Mouse (Mus musculus): ENCODE data around the gene B9d2. TPM values are rescaled to one million over a fixed set of nuclear protein-coding genes. Genes with fewer than 3 reads are reported as not detected.
A peak's percentile ranks its signal among the peaks of the same experiment; 100 is the strongest.

The B9d2 gene
- 38.2 and 40.9 TPM in 2 replicates for polyA plus RNA-seq (2014; fragmentation: Nextera tagmentation; extraction: Ambion mirVana)

GRCm38 (mm10) chr7:25680514-25681258 is at the start of gene B9d2:
Gene B9d2, plus strand, starts transcription at chr7:25680780.
- Histone ChIP-seq H3K27ac (ENCODE audit: low read depth, low read length) (peak within 1 kb of the TSS; percentile 96), H3K9ac (ENCODE audit: low read depth, low read length) (peak within 1 kb of the TSS; percentile 74), H3K4me2 (peak within 1 kb of the TSS; percentile 81), H3K4me1 (replicated peaks; ENCODE audit: control insufficient read depth, insufficient read depth, low read length) (peaks cover 43% of the 10 kb centered on the region), H3K27me3 (replicated peaks; ENCODE audit: control insufficient read depth, insufficient read depth, low read length) (peaks cover 3% of the 10 kb centered on the region; the same call in 1 of the 2 replicates), H3K36me3 (ENCODE audit: control insufficient read depth, insufficient read depth, low read length) (0 out of 2 replicates have a peak, but pooled peaks cover 2% of the 10 kb centered on the region), H3K9me3 (ENCODE audit: control insufficient read depth, low read length) (no peaks in the 10 kb centered on the region), H3K4me3 (ENCODE audit: low read depth, low read length) (peak within 1 kb of the TSS; percentile 69)
- ATAC-seq (replicated peaks; ENCODE audit: low FRiP score) (peak; percentile 93), DNase-seq (ENCODE audit: low spot score) (peak; percentile 96)
- under 1% methylated on average over 46 of the region's 46 CpGs for WGBS

- Histone ChIP-seq H3K9me3 (ENCODE audit: control insufficient read depth, low read length) (no peaks in the 10 kb centered on the region), H3K36me3 (ENCODE audit: control insufficient read depth, insufficient read depth, low read length) (peaks cover 4% of the 10 kb centered on the region; the same call in 1 of the 2 replicates), H3K4me2 (no peak overlapping the region), H3K27ac (ENCODE audit: low read depth, low read length) (no peak overlapping the region), H3K9ac (ENCODE audit: low read depth, low read length) (no peak overlapping the region), H3K4me3 (ENCODE audit: low read depth, low read length) (no peak overlapping the region), H3K27me3 (replicated peaks; ENCODE audit: control insufficient read depth, insufficient read depth, low read length) (no peaks in the 10 kb centered on the region), H3K4me1 (replicated peaks; ENCODE audit: control insufficient read depth, insufficient read depth, low read length) (peaks cover 8% of the 10 kb centered on the region)
- 69% methylated on average over 5 of the region's 5 CpGs for WGBS
- DNase-seq (ENCODE audit: low spot score) (no peak), ATAC-seq (replicated peaks; ENCODE audit: low FRiP score) (no peak)
Measured at GRCm38 (mm10) chr7:25632679-25633078, 47.9 kb upstream of the B9d2 start.

GRCm38 (mm10) chr7:25636373-25636772 is 44.2 kb upstream of the B9d2 start:
- no peaks in the 10 kb centered on the region for H3K9me3 ChIP-seq (ENCODE audit: control insufficient read depth, low read length)
- no peak overlapping the region for H3K4me3 ChIP-seq (ENCODE audit: low read depth, low read length)
- H3K4me2 ChIP-seq: no peak overlapping the region
- no peaks in the 10 kb centered on the region for H3K4me1 ChIP-seq (replicated peaks; ENCODE audit: control insufficient read depth, insufficient read depth, low read length)
- 46% methylated on average over 3 of the region's 3 CpGs for WGBS
- peaks cover 4% of the 10 kb centered on the region; the same call in 1 of the 2 replicates for H3K36me3 ChIP-seq (ENCODE audit: control insufficient read depth, insufficient read depth, low read length)
- H3K27me3 ChIP-seq (replicated peaks; ENCODE audit: control insufficient read depth, insufficient read depth, low read length): no peaks in the 10 kb centered on the region
- no peak for DNase-seq (ENCODE audit: low spot score)
- H3K27ac ChIP-seq (ENCODE audit: low read depth, low read length): no peak overlapping the region
- ATAC-seq (replicated peaks; ENCODE audit: low FRiP score): no peak
- no peak overlapping the region for H3K9ac ChIP-seq (ENCODE audit: low read depth, low read length)

GRCm38 (mm10) chr7:25637099-25637498 is 43.5 kb upstream of the B9d2 start:
- H3K4me2 ChIP-seq: no peak overlapping the region
- 86% methylated on average over 5 of the region's 5 CpGs for WGBS
- H3K9ac ChIP-seq (ENCODE audit: low read depth, low read length): no peak overlapping the region
- H3K36me3 ChIP-seq (ENCODE audit: control insufficient read depth, insufficient read depth, low read length): peaks cover 4% of the 10 kb centered on the region; the same call in 1 of the 2 replicates
- H3K27me3 ChIP-seq (replicated peaks; ENCODE audit: control insufficient read depth, insufficient read depth, low read length): no peaks in the 10 kb centered on the region
- H3K9me3 ChIP-seq (ENCODE audit: control insufficient read depth, low read length): no peaks in the 10 kb centered on the region
- ATAC-seq (replicated peaks; ENCODE audit: low FRiP score) (no peak), DNase-seq (ENCODE audit: low spot score) (no peak)
- no peaks in the 10 kb centered on the region for H3K4me1 ChIP-seq (replicated peaks; ENCODE audit: control insufficient read depth, insufficient read depth, low read length)
- H3K4me3 ChIP-seq (ENCODE audit: low read depth, low read length): no peak overlapping the region
- H3K27ac ChIP-seq (ENCODE audit: low read depth, low read length): no peak overlapping the region

- ATAC-seq (replicated peaks; ENCODE audit: low FRiP score) (no peak), DNase-seq (ENCODE audit: low spot score) (no peak)
- Histone ChIP-seq H3K27ac (ENCODE audit: low read depth, low read length) (no peak overlapping the region), H3K27me3 (replicated peaks; ENCODE audit: control insufficient read depth, insufficient read depth, low read length) (no peaks in the 10 kb centered on the region), H3K4me3 (ENCODE audit: low read depth, low read length) (no peak overlapping the region), H3K4me1 (replicated peaks; ENCODE audit: control insufficient read depth, insufficient read depth, low read length) (no peaks in the 10 kb centered on the region), H3K36me3 (ENCODE audit: control insufficient read depth, insufficient read depth, low read length) (no peaks in the 10 kb centered on the region), H3K9ac (ENCODE audit: low read depth, low read length) (no peak overlapping the region), H3K9me3 (ENCODE audit: control insufficient read depth, low read length) (no peaks in the 10 kb centered on the region), H3K4me2 (no peak overlapping the region)
- WGBS: 88% methylated on average over 4 of the region's 4 CpGs
Measured at GRCm38 (mm10) chr7:25639754-25640153, 40.8 kb upstream of the B9d2 start.

GRCm38 (mm10) chr7:25644136-25644535 is 36.4 kb upstream of the B9d2 start:
- Histone ChIP-seq H3K4me2 (no peak overlapping the region), H3K27me3 (replicated peaks; ENCODE audit: control insufficient read depth, insufficient read depth, low read length) (no peaks in the 10 kb centered on the region), H3K27ac (ENCODE audit: low read depth, low read length) (no peak overlapping the region), H3K4me3 (ENCODE audit: low read depth, low read length) (no peak overlapping the region), H3K36me3 (ENCODE audit: control insufficient read depth, insufficient read depth, low read length) (no peaks in the 10 kb centered on the region), H3K9ac (ENCODE audit: low read depth, low read length) (no peak overlapping the region), H3K4me1 (replicated peaks; ENCODE audit: control insufficient read depth, insufficient read depth, low read length) (no peaks in the 10 kb centered on the region), H3K9me3 (ENCODE audit: control insufficient read depth, low read length) (no peaks in the 10 kb centered on the region)
- ATAC-seq (replicated peaks; ENCODE audit: low FRiP score): no peak
- WGBS: 61% methylated on average over 10 of the region's 10 CpGs
- no peak for DNase-seq (ENCODE audit: low spot score)

GRCm38 (mm10) chr7:25644631-25645030 is 35.9 kb upstream of the B9d2 start:
- H3K27ac ChIP-seq (ENCODE audit: low read depth, low read length): no peak overlapping the region
- DNase-seq (ENCODE audit: low spot score): no peak
- no peaks in the 10 kb centered on the region for H3K36me3 ChIP-seq (ENCODE audit: control insufficient read depth, insufficient read depth, low read length)
- H3K27me3 ChIP-seq (replicated peaks; ENCODE audit: control insufficient read depth, insufficient read depth, low read length): no peaks in the 10 kb centered on the region
- H3K4me3 ChIP-seq (ENCODE audit: low read depth, low read length): no peak overlapping the region
- no peak overlapping the region for H3K4me2 ChIP-seq
- 54% methylated on average over 4 of the region's 4 CpGs for WGBS
- H3K9ac ChIP-seq (ENCODE audit: low read depth, low read length): no peak overlapping the region
- H3K9me3 ChIP-seq (ENCODE audit: control insufficient read depth, low read length): no peaks in the 10 kb centered on the region
- ATAC-seq (replicated peaks; ENCODE audit: low FRiP score): no peak
- peaks cover 3% of the 10 kb centered on the region; the same call in 1 of the 2 replicates for H3K4me1 ChIP-seq (replicated peaks; ENCODE audit: control insufficient read depth, insufficient read depth, low read length)

- no peaks in the 10 kb centered on the region; the same call in 1 of the 2 replicates for H3K36me3 ChIP-seq (ENCODE audit: control insufficient read depth, insufficient read depth, low read length)
- ATAC-seq (replicated peaks; ENCODE audit: low FRiP score): no peak
- H3K4me2 ChIP-seq: no peak overlapping the region
- H3K9me3 ChIP-seq (ENCODE audit: control insufficient read depth, low read length): no peaks in the 10 kb centered on the region
- no peak overlapping the region for H3K4me3 ChIP-seq (ENCODE audit: low read depth, low read length)
- DNase-seq (ENCODE audit: low spot score): no peak
- no peak overlapping the region for H3K9ac ChIP-seq (ENCODE audit: low read depth, low read length)
- H3K27ac ChIP-seq (ENCODE audit: low read depth, low read length): no peak overlapping the region
- no peaks in the 10 kb centered on the region for H3K27me3 ChIP-seq (replicated peaks; ENCODE audit: control insufficient read depth, insufficient read depth, low read length)
- WGBS: 71% methylated on average over 14 of the region's 14 CpGs
- H3K4me1 ChIP-seq (replicated peaks; ENCODE audit: control insufficient read depth, insufficient read depth, low read length): peaks cover 7% of the 10 kb centered on the region
Measured at GRCm38 (mm10) chr7:25645074-25645473, 35.5 kb upstream of the B9d2 start.
